Mouse (Mus musculus) limb, embryonic 14.5 days (tissue): Measurements from ENCODE around the gene Gm45716. TPM values are rescaled to one million over a fixed set of nuclear protein-coding genes. Genes with fewer than 3 reads are reported as not detected.

Experiments
- ATAC-seq: fragments of 200-750 bp; cut with Nextera tagmentation; 2 replicates; pipeline ENCODE4 v1.8.0; 2017; ENCODE audit warnings: low read depth, moderate number of reproducible peaks, moderate TSS enrichment; ENCODE audit not compliant: low FRiP score
- DNase-seq: peaks from one replicate; pipeline ENCODE4 v3.0.0-alpha.2; 2015; ENCODE audit warnings: low spot score
- H3K27ac ChIP-seq: fragments of 300-500 bp; sonication (generic); replicated peaks from 2 replicates; pipeline ENCODE4 v1.5.1; 2014; ENCODE audit warnings: low read depth, mild to moderate bottlenecking, low read length, moderate library complexity, mixed read lengths
- H3K27me3 ChIP-seq: fragments of 300-500 bp; sonication (generic); 2 replicates; pipeline ENCODE4 v1.6.1; 2014; ENCODE audit warnings: low read length, mixed read lengths; ENCODE audit not compliant: control insufficient read depth, insufficient read depth
- H3K36me3 ChIP-seq: fragments of 300-500 bp; sonication (generic); 2 replicates; pipeline ENCODE4 v1.6.1; 2014; ENCODE audit warnings: mild to moderate bottlenecking, low read length, moderate library complexity, mixed read lengths; ENCODE audit not compliant: control insufficient read depth, insufficient read depth
- H3K4me1 ChIP-seq: fragments of 300-500 bp; sonication (generic); 2 replicates; pipeline ENCODE4 v1.6.1; 2014; ENCODE audit warnings: antibody characterized with exemption, low read length, mixed read lengths; ENCODE audit not compliant: control insufficient read depth, insufficient read depth
- H3K4me2 ChIP-seq: fragments of 300-500 bp; sonication (generic); replicated peaks from 2 replicates; pipeline ENCODE4 v1.6.1; 2014; ENCODE audit warnings: low read depth, mild to moderate bottlenecking, low read length, moderate library complexity; ENCODE audit not compliant: severe bottlenecking
- H3K4me3 ChIP-seq: fragments of 300-500 bp; sonication (generic); replicated peaks from 2 replicates; pipeline ENCODE4 v1.5.1; 2014; ENCODE audit warnings: low read length
- H3K9ac ChIP-seq: fragments of 300-500 bp; sonication (generic); 2 replicates; pipeline ENCODE4 v1.6.1; 2014; ENCODE audit warnings: mild to moderate bottlenecking, low read depth, low read length, moderate library complexity; ENCODE audit not compliant: severe bottlenecking
- H3K9me3 ChIP-seq: fragments of 300-500 bp; sonication (generic); 2 replicates; pipeline ENCODE4 v1.6.1; 2016; ENCODE audit warnings: low read length; ENCODE audit not compliant: control insufficient read depth
- POLR2A ChIP-seq: fragments of 200-500 bp; IDR thresholded peaks from 2 replicates; pipeline ENCODE4 v1.8.0; 2012; ENCODE audit warnings: inconsistent platforms, mild to moderate bottlenecking, moderate library complexity, borderline replicate concordance; ENCODE audit not compliant: insufficient read depth, insufficient read length; ENCODE audit errors: extremely low read depth
- WGBS: fragments of 180-500 bp; shearing (Covaris S2); extraction: QIAGEN DNeasy Blood & Tissue Kit; methylation state at CpG from one replicate; pipeline ENCODE4 v1.1.7; 2014; 5-methylcytosine and 5-hydroxymethylcytosine counted together
- polyA plus RNA-seq, 2 experiments: library from polyadenylated mRNA; depleted of rRNA in 1 of 2; stranded (reverse) in 1 of 2; unstranded in 1 of 2; fragments of >200 nt; fragmentation: Nextera tagmentation in 1 of 2; extraction: Ambion mirVana in 1 of 2; gene quantifications; 2 replicates each; pipeline versions ENCODE4 v1.2.1 to v1.2.3; 2012 to 2014

The Gm45716 gene
- polyA plus RNA-seq, 2 experiments, result 4.2 to 7.7 TPM

GRCm38 (mm10) chr11:90259826-90260225 is 72.3 kb downstream of the Gm45716 start:
- no peaks in the 10 kb centered on the region for H3K4me1 ChIP-seq
- no peak for DNase-seq
- no peak for TF ChIP-seq POLR2A
- H3K4me3 ChIP-seq, result no peak overlapping the region
- no peaks in the 10 kb centered on the region for H3K27me3 ChIP-seq
- H3K27ac ChIP-seq, result no peak overlapping the region
- H3K36me3 ChIP-seq, result peaks cover 45% of the 10 kb centered on the region
- no peaks in the 10 kb centered on the region for H3K9me3 ChIP-seq
- WGBS, result 88% methylated on average over 9 of the region's 9 CpGs
- H3K4me2 ChIP-seq, result no peak overlapping the region
- H3K9ac ChIP-seq, result no peak overlapping the region
- ATAC-seq, result no peak

- no peak overlapping the region for H3K27ac ChIP-seq
- H3K4me3 ChIP-seq, result no peak overlapping the region
- ATAC-seq (no peak), DNase-seq (no peak)
- 48% methylated on average over 11 of the region's 11 CpGs for WGBS
- TF ChIP-seq POLR2A, result no peak
- no peaks in the 10 kb centered on the region for H3K4me1 ChIP-seq
- no peaks in the 10 kb centered on the region for H3K27me3 ChIP-seq
- H3K36me3 ChIP-seq, result peaks cover 60% of the 10 kb centered on the region
- H3K9me3 ChIP-seq, result no peaks in the 10 kb centered on the region
- no peak overlapping the region for H3K4me2 ChIP-seq
- no peak overlapping the region for H3K9ac ChIP-seq
These were observed 76.7 kb downstream of the Gm45716 start for GRCm38 (mm10) chr11:90264180-90264579.

- TF ChIP-seq POLR2A, result no peak
- ATAC-seq, result 0 out of 2 replicates have a peak, but pooled peaks have one; percentile 23
- Histone ChIP-seq H3K4me1 (no peaks in the 10 kb centered on the region), H3K4me2 (no peak overlapping the region), H3K4me3 (no peak overlapping the region), H3K27ac (no peak overlapping the region), H3K9ac (no peak overlapping the region), H3K27me3 (no peaks in the 10 kb centered on the region), H3K9me3 (no peaks in the 10 kb centered on the region), H3K36me3 (peaks cover 51% of the 10 kb centered on the region)
- WGBS, result 87% methylated on average over 7 of the region's 7 CpGs
- DNase-seq, result no peak
These were observed 78.1 kb downstream of the Gm45716 start for GRCm38 (mm10) chr11:90265581-90265980.

- no peak overlapping the region for H3K4me2 ChIP-seq
- ATAC-seq, result no peak
- no peak for TF ChIP-seq POLR2A
These were observed 81.5 kb downstream of the Gm45716 start for GRCm38 (mm10) chr11:90268934-90269333.

GRCm38 (mm10) chr11:90269398-90270123 is 82.1 kb downstream of the Gm45716 start:
- DNase-seq (no peak), ATAC-seq (peak; percentile 19; the same call in 1 of the 2 replicates)
- Histone ChIP-seq H3K9me3 (no peaks in the 10 kb centered on the region), H3K9ac (no peak overlapping the region), H3K36me3 (peaks cover 33% of the 10 kb centered on the region), H3K4me1 (no peaks in the 10 kb centered on the region), H3K27me3 (no peaks in the 10 kb centered on the region), H3K27ac (no peak overlapping the region), H3K4me2 (no peak overlapping the region), H3K4me3 (no peak overlapping the region)
- 47% methylated on average over 18 of the region's 18 CpGs for WGBS
- TF ChIP-seq POLR2A, result no peak

More at GRCm38 (mm10) chr11:90268934-90269333, 81.5 kb downstream of the Gm45716 start:
- Histone ChIP-seq H3K9me3 (no peaks in the 10 kb centered on the region), H3K27me3 (no peaks in the 10 kb centered on the region), H3K27ac (no peak overlapping the region), H3K4me3 (no peak overlapping the region), H3K9ac (no peak overlapping the region), H3K4me1 (no peaks in the 10 kb centered on the region), H3K36me3 (peaks cover 39% of the 10 kb centered on the region)
- DNase-seq, result no peak
- WGBS, result 42% methylated on average over 5 of the region's 5 CpGs
